Mouse (Mus musculus): ENCODE results near the gene Litaf. TPM values are rescaled to one million over a fixed set of nuclear protein-coding genes. Genes with fewer than 3 reads are reported as not detected.
"Not testable (repeated sequence)": the region's sequence is repeated elsewhere in the genome, so short reads cannot be mapped to it uniquely, and the experiment has no call there.

The Litaf gene
- total RNA-seq, 2 experiments from 2014 or later: 10.0 to 10.1 TPM

DNA sequence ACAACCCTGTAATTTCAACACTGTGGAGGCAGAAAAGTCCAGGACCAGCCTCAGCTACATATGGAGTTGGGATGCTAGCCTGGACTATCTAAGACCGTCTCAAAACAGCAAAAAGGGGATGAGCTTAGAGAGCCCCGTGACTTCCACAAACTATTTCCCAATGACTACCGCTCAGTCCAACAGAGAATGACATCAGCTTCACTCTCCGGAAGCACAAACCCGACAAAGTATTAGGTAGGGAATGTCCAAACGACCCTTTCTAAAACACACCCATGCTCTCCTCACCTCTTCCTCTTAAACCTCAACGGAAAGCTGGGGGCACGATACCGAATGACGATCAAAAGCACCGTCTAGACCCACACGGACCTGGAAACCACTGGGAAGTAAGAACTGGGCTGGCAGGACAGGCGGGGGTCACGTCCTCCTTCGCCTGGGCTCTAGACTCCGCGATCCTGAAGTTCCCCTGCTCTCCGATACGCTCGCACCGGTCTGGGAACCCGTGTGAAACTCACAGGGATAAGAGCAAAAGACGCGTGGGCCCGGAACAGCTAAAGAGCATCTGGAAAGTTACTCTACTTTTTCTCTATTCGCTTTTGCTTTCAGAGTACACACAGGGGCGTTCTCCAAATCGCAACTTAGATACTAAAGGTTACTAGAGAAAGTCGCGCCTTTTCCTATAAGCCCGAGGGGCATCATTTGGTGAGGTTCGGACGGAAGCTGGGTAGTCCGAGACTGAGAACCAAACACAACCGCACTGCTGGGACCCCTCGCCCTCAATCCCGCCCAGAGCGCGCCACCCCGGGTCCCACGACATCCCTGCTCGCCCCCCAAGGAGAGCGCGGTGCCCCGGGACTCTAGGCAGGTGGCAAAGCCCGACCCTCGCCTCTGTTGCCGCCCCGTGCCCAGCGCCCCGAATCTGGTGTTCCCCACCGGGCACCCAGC, 73.6 kb downstream of the Litaf start:
- peak; percentile 25 for DNase-seq

DNA sequence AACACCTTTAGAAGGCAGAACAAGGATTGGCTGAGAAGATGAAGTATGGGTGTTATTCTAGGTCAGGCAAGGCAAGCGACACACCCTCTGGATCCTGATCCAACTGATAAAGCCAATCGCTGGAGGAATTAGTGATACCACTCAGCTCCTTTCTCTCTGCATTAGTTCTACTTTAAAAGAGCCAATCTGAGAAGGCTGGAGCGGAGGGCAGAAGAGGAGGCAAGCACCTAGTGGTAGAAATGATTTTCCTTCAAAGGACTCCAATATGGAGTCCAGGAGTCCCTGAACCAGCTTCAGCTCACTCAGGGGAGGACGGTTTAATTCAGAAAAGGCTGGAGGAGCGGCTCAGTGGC, 74.2 kb downstream of the Litaf start:
- no peak for DNase-seq

DNA sequence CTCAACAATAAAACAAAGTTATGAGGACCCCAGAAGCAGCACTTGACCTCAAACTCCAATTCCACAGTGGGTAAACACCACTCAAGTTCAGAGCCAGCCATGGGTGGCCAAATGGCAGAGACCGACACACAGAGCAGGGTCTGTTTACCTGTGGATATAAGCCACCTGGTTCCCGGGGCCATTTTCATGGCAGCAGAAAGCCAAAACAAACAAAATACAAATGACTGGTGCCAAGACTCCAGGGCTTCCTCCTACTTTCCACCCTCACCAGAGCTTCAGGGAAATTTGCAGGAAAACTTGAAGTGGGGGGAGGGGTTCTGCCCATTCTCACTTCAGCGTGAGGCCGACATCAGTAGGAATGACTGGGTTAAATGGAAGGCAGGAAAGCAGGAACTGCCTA, 75.2 kb downstream of the Litaf start:
- DNase-seq: no peak

DNA sequence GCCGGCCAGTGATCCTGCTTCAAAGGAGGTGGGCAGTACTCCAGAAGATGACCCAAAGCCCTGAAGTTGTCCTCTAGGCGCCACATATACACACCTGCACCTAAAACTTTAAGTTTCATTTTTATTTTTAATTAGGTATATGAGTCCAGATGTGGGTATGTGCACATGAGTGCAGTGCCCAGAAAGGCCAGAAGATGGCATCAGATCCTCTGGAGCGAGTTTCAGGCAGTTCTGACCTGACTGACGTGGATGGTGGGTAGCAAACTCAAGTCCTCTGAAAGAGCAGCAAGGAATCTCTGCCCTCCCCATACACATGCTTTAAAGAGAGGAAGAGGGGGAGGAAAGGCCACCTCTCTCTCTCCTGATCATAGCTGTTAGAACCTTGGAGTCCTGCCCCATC, 76.1 kb downstream of the Litaf start:
- DNase-seq: no peak

DNA sequence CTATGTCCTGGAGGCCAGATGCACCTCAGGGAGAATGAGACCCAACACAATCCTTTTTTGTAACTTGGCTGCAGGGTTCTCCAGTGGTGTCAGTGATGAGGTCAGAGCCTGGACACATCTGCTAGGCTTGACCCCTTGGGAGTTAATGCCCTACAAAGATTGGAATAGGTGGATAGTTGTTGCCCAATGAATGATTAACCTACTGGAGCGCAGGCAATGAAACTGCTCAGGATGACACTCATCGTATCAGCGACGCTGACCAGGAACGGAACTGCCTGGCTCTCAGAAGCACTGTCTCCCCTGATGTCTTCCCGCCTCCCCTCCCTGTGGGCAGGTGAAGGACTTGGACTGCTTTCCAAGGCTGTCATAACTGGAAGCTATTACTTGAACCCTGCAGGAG, 76.6 kb downstream of the Litaf start:
- DNase-seq: no peak

DNA sequence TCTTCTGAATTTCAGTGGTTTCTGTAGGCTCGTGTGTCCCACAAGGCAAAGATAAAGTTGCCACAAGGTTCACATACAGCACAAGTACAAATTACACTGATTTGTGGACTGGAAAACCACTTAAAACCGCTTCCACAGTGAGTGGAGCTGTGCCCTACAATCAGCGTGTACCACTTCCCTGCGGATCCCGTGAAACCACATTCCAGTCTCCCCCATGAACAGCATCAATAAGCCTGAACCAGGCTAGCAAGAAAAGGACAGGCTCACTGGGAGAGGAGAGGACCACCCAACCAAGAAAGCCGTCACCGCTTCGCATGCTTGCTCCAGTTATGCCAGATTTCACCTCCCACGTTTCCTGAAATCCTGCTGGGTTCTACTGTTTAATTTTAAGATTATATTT, 77.7 kb downstream of the Litaf start:
- no peak for DNase-seq

DNA sequence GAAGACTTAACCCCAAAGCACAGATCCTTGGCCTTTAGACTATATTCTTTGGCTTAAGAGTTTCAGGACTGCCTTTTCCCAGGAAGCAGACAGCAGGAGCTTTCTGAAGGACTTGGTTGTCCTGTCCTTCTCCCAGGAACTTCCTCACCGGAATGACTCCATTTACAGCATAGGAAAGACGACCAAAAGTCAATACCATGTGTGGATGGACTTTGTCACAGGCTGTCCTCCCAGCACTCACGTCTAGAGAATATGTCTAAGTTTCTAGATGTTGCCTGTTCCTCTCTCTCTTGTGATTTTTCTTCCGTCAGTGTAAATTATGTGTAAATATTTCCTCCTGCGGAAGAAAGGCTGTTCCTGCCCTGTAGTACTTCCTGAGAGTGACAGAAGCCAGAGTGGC, 81.4 kb downstream of the Litaf start:
- DNase-seq: no peak

DNA sequence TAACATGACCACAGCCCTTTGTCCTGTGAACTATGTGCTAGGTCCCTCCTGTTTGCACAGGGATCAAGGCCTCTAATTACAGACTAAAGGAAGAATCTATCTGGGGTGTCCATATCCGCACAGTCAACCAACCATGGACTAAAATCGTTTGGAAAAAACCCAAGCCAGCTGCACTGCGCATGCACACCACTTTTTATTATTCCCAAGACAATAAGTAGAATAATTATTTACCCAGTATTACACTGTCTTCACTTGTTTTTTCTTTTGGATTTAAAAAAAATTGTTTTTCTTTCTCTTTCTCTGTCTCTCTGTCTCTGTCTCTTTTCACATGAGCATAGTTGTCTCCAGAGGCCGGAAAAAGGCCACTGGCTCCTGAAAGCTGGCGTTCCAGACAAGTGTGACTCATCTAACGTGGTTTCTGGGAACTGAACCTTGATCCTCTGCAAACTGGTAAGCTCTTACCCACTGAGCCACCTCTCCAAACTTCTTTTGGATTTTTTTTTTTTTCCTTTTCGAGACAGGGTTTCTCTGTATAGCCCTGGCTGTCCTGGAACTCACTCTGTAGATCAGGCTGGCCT, 84.4 kb downstream of the Litaf start:
- DNase-seq: no peak

DNA sequence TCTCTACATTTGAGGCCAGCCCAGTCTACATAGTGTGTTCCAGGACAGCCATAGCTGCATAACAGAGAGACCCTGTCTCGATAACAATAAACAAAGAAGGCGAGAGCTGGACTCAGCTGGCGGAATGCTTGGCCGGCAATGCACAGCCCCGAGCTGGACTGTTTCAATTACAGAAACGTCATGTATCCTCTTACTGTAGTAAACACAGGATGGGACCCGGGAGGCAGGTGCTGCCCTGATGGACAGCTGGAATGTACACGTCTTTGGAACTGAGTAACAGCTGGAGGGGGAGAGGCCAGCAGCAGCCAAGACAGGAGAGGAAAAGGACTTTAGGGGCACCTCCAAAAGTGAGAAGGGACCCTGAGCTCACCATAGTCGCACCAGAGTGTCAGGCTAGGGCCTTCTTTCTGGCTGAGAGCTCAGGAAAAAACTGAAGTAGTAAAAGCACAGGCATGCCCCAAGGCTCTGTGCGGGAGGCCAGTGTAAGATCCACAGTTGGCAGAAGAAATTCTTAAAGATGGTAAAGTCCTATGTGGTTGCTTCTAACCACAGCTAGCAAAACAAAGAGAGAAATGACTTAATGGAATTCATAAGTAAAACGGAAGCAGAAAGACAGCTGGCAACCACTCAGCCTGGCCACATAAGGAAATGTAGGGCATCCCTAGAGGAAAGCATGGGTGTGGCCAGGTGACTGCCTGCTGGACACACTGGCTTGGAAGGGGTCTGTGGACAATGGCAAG, 86.7 kb downstream of the Litaf start:
- DNase-seq: no peak

DNA sequence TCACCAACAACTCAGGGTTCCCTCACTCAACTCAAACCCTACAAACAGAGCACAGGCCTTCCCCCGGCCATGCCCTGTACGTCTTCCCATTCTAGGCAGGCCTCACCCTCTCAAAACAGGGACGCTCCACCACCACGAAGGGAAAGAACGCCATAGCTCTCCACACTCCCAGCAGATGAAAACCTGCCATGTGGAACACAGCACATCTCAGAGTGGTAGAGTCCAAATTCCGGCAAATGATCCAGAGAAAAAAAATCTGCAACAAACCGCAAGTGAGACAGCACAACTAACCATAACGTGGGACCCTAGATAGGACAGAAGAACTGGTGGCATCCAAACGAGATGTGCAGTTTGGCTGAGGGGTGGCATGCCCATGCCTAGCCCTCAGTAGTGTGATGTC, 88.1 kb downstream of the Litaf start:
- no peak for DNase-seq

DNA sequence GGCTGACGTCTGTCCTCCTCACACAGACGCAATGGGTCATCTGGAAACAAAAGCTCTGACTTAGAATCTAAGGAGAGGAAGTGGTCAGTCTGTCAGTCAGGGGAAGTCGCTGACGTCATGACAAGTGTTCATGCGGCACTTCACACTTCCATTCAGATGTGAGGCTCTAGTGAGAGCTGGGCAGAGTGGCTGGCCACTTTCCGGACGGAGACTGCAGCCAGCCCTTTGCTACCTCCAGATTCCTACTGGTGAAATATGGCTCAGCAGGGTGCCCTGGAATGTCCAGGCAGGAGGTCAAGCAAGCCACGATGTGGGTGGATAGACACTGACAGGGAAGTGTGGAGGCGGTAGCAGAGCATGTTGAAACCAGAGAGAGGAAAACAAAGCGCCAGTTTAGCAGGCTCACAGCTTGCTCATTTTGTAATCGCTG, 89.7 kb downstream of the Litaf start:
- peak; percentile 25 for DNase-seq

DNA sequence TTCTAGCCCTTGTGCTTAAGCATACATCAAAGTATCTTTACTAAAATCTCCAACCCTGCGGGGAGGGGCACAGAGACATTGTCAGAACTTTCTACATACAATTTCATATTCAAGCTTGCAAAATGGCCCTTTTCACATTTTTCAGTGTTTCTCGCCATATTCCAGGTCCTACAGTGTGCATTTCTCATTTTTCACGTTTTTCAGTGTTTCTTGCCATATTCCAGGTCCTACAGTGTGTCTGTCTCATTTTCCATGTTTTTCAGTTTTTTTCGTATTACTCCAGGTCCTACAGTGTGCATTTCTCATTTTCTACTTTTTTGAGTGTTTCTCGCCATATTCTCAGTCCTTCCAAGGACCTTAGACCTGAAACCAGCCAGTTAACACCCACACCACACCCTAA, 91.0 kb downstream of the Litaf start:
- DNase-seq: peak; percentile 50

DNA sequence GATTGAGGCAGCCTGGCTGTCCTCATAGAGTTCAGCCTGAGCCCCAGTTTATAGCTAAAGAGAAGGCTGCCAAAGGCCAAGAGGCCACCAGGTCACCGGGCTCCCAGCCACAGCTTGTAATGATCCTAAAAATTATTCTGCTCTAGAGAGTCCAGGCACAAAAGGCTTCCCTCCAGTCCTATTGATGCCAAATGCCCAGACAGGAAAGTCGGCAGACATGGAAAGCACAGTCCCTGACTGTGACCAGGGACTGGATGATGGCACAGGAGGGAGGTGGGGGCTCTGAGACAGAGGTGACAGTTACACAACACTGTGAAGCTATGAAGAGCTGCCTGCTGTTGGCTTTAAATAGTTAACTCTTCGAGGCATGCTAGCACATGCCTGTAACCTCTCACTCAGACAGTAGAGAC, 91.9 kb downstream of the Litaf start:
- DNase-seq: peak; percentile 79

DNA sequence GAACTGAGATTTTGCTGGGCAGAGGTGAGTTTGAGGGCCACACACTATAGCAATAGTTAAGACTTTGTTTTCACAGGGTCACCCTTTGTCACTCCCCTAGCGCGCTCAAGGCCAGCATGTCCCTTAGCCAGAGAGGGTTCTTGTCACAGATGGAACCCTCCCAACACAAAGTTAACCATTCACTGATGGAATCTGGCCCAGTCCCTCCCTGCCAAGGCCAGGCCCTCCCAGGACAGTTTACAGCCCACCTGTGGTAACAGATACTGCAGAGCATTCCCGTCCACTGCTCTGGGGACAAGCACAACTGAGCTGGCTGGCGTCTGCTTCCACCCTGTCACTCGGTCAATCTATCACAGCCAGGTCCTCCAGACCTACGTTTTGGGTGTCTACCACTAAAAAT, 93.7 kb downstream of the Litaf start:
- no peak for DNase-seq

DNA sequence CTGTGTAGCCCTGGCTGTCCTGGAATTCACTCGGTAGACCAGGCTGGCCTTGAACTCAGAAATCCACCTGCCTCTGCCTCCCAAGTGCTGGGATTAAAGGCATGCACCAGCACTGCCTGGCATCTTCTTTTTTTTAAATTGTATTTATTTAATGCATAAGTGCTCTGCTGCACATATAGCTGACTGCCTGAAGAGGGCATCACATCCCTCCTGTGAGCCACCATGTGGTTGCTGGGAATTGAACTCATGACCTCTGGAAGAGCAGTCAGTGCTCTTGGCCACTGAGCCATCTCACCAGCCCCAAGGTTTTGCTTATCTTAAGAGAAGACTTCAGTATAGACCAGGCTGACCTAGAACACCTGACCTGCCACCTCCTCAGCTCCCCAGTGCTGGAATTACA, 96.0 kb downstream of the Litaf start:
- DNase-seq: not testable (repeated sequence)

DNA sequence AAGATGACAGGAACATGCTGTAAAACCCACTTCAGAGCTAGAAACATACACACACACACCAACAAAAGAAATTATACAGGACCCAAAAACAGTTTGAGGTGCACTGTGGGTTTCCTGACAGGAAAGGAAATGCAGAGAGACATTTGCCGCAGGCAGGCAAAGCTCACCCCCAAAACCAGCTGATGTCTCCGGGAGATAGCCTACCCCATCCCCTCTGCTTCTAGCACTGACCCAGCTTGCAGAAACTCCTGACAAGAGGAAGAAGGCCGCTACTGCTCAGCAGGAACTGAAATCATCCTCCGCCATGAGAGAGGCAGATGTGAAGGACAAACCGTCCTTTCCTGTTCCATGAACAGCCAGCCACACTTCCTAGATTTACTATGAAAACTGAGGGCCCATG, 96.6 kb downstream of the Litaf start:
- no peak for DNase-seq

DNA sequence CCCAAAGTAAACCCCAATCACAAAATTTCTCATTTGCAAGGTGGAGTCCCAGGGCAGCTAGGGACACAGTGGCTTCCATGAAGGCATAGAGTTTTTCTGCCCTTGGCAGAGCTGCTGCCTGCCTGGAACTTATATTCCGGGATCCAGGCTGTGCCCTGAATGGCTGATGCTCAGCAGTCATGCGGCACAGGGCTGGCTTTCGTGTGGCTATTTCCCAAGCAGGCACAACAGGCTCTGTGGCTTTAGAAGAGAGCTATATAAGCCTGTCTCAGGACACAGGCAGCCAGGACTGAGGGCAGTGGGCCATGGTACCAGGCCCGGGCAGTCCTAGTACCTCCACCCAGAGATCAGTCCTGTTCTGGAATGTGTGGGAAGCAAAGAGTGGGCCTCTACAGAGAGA, 97.7 kb downstream of the Litaf start:
- DNase-seq: no peak

DNA sequence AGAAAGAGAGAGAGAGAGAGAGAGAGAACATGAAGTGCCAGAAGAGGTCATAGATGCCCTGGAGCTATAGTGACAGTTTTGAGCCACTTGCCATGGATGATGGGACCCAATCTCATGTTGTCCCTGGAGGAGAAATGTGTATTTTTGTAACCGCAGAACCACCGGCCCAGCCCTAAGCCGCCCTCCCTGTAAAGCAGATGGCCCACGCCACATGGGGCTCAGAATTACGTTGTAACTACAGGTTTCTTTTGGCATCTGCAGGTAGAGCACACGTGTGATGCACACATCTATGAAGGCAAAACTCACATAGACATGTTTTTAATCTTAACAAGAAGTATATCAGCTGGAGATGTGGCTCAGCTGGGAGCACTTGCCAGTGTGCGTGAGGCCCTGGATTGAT, 98.2 kb downstream of the Litaf start:
- no peak for DNase-seq

DNA sequence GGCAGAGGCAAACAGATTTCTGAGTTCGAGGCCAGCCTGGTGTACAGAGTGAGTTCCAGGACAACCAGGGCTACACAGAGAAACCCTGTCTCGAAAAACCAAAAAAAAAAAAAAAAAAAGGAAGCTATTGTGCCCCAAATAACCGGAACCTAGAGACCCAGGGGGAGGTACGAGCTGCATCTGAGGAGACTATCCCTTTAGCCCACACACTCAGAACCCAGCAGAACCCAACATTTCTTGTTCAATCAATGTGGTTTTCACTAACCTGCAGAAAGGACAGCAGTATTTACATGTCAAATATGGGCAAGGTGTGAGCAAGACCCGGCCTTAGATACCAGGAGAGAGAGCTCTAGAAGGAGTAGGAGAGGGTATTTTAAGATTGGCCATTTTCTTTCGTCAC, 98.9 kb downstream of the Litaf start:
- no peak for DNase-seq

DNA sequence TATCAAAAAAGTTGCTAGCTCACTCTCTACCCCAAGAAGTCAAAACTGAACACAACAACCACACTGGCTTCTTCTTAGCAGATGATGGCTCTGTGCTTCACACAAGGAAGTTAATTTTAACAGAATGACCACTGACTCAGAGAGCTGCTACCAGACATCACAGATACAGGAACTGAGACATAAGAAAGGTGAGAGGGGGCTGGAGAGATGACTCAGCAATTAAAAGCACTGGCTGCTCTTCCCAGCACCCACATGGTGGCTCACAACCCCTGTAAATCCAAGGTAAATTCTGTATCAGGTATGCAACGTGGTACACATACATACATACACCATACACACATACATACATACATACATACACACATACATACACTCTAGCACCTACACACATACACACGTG, 100.9 kb downstream of the Litaf start:
- no peak for DNase-seq

DNA sequence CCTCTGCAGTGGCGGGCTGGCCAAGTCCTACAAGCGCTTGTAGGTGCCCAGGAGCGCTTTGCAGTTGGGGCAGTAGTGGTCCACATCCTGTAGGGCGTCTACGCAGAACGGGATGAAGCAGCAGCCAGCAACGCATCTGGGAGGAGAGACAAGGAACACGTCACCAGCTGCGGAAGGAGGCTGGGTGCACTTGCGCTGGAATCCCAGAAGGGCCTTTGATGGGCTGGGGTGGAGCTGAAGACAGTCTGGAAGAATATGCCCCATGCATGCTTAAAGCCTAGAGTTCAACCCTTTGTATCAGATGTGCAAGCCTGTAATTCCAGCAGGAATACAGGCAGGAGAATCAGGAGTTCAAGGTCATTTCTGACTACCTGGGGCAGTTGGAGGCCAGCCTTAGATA, 105.0 kb downstream of the Litaf start:
- DNase-seq: no peak

DNA sequence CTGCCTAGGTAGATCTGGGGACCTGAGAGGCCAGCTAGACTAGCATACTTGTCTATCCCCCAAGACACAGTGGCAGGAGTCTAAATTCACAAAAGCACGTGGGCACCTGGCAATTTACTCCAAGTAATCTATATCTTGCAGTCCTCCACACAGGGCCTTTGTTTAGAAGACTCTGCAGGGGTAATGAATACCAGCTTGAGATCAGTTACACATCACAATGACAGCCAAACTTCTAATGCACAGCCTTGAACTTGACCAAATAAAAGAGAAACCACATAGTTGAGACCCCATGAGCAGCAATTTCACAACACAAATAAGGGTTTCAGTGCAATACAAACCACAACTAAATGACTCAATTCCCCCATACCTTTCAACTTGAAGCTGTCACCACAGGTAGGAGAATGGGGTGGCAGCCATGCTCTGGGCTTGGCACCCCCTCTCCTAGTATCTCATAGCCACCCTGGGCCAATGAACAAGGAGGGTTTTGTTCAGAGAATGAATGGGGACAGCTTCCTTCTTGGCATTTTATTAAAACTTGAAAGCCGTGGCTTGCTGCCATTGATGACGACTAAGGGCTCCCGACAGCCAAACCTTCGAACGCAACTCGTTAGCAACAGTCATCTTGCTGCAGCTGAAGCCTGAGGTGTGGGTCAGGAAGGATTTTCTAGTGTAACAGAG, 107.1 kb downstream of the Litaf start:
- no peak for DNase-seq

DNA sequence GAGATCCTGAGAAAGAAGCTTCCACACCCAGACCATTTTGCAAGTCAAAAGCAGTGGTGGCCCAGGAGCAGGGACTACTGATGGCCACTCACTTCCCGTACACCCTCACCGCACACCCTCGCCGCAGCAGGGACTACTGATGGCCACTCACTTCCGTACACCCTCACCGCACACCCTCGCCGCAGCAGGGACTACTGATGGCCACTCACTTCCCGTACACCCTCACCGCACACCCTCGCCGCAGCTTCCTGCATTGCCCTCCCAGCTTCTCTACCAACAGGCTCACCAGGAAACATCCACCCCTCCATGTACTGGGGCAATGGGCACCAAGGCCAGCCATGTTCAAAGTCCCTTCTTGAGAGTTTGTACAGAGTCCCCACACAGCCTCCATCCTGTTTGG, 107.7 kb downstream of the Litaf start:
- not testable (repeated sequence) for DNase-seq
